ENCODE assay signal across 8 mouse cellular contexts in genomic region chr15:98953401-98954356, GRCm38 (mm10). TPM values are rescaled to one million over a fixed set of nuclear protein-coding genes. Genes with fewer than 3 reads are reported as not detected.
DNase-seq lines count a peak whose midpoint lies in the region; ATAC-seq and TF ChIP-seq lines count a peak whose summit lies in the region.

TSS of gene Gm49450 (minus strand) at chr15:98953551.
TSS of gene Tuba1a (minus strand) at chr15:98953703.

- ATAC-seq in heart, embryonic 11.5 days (replicated peaks; ENCODE audit: insufficient number of reproducible peaks, low FRiP score, low TSS enrichment): peak; percentile 97
- peak; percentile 98 for ATAC-seq in kidney, embryonic 15.5 days (replicated peaks; ENCODE audit: low FRiP score)

- H3K9me3 ChIP-seq in erythroblast, embryonic 14.5 days (ENCODE audit: control insufficient read depth, low read length): no peaks in the 10 kb centered on the region
- no peaks in the 10 kb centered on the region for H3K9me3 ChIP-seq in heart, embryonic 11.5 days (replicated peaks; ENCODE audit: control insufficient read depth, low read length)
- H3K9me3 ChIP-seq in kidney, embryonic 15.5 days (replicated peaks): no peaks in the 10 kb centered on the region

- peak within 1 kb of the TSS; percentile 99 for H3K27ac ChIP-seq in heart, embryonic 11.5 days (ENCODE audit: low read depth, low read length)
- peak within 1 kb of the TSS; percentile 94 for H3K27ac ChIP-seq in kidney, embryonic 15.5 days

- H3K4me1 ChIP-seq in erythroblast, embryonic 14.5 days (ENCODE audit: control insufficient read depth): peaks cover 19% of the 10 kb centered on the region
- H3K4me1 ChIP-seq in heart, embryonic 11.5 days (ENCODE audit: control insufficient read depth, insufficient read depth, low read length): peaks cover 13% of the 10 kb centered on the region
- peaks cover 18% of the 10 kb centered on the region for H3K4me1 ChIP-seq in kidney, embryonic 15.5 days

- H3K4me3 ChIP-seq in erythroblast, embryonic 14.5 days (replicated peaks): peak within 1 kb of the TSS; percentile 71
- peak within 1 kb of the TSS; percentile 91 for H3K4me3 ChIP-seq in heart, embryonic 11.5 days (ENCODE audit: low read depth, low read length)
- peak within 1 kb of the TSS; percentile 79 for H3K4me3 ChIP-seq in kidney, embryonic 15.5 days (replicated peaks)

- no peak for TF ChIP-seq CTCF in brain, embryonic 14.5 days (IDR thresholded peaks at IDR 0.05; ENCODE audit: borderline replicate concordance, extremely low read depth, insufficient read depth, insufficient read length)

- H3K4me2 ChIP-seq in heart, embryonic 11.5 days: peak within 1 kb of the TSS; percentile 70
- H3K4me2 ChIP-seq in kidney, embryonic 15.5 days: peak within 1 kb of the TSS; percentile 61

- peak; percentile 98 for DNase-seq in CD4-positive helper T cell, adult 2 months (ENCODE audit: low read depth, low spot score)
- DNase-seq in brain, embryonic 14.5 days (ENCODE audit: low read depth): peak; percentile 100
- DNase-seq in liver: peak; percentile 82
- peak; percentile 71 to 82 for DNase-seq in monocyte, adult 2 months (ENCODE audit: low read depth in 1 of 2, low spot score in 2 of 2)
- DNase-seq in spleen, postnatal 36 days (ENCODE audit: low spot score in 2 of 2): peak; percentile 95

- 7% methylated on average over 28 of the region's 28 CpGs for WGBS in heart, embryonic 11.5 days (ENCODE audit: insufficient replicate concordance)
- 5% methylated on average over 28 of the region's 28 CpGs for WGBS in kidney, embryonic 15.5 days

- peak within 1 kb of the TSS; percentile 99 for H3K9ac ChIP-seq in heart, embryonic 11.5 days (ENCODE audit: low read depth, low read length)
- H3K9ac ChIP-seq in kidney, embryonic 15.5 days: peak within 1 kb of the TSS; percentile 85

- H3K36me3 ChIP-seq in erythroblast, embryonic 14.5 days (ENCODE audit: control insufficient read depth): peaks cover 2% of the 10 kb centered on the region; the same call in 1 of the 2 replicates
- H3K36me3 ChIP-seq in heart, embryonic 11.5 days (ENCODE audit: control insufficient read depth, insufficient read depth, low read length): no peaks in the 10 kb centered on the region
- H3K36me3 ChIP-seq in kidney, embryonic 15.5 days: peaks cover 16% of the 10 kb centered on the region

- peak; percentile 96; the same call in 1 of the 2 replicates for TF ChIP-seq POLR2A in brain, embryonic 14.5 days (IDR thresholded peaks at IDR 0.05; ENCODE audit: borderline replicate concordance, extremely low read depth, insufficient read depth, insufficient read length, poor library complexity, severe bottlenecking)

- peaks cover 41% of the 10 kb centered on the region for H3K27me3 ChIP-seq in erythroblast, embryonic 14.5 days (ENCODE audit: control insufficient read depth)
- H3K27me3 ChIP-seq in heart, embryonic 11.5 days (ENCODE audit: control insufficient read depth, insufficient read depth, low read length): no peaks in the 10 kb centered on the region
- H3K27me3 ChIP-seq in kidney, embryonic 15.5 days: no peaks in the 10 kb centered on the region

RNA-seq across cellular contexts. Expression of gene Gm49450, which starts in this region (rescaled TPM):
- 136 and 183 TPM in 2 replicates for polyA plus RNA-seq in brain, embryonic 14.5 days (2012; rRNA removed)
- not detected in 2 replicates for polyA plus RNA-seq in erythroblast, embryonic 14.5 days (2012)
- polyA plus RNA-seq in heart, embryonic 11.5 days (2014; fragmentation: Nextera tagmentation; extraction: Ambion mirVana): not detected in 2 replicates
- not detected in 2 replicates for polyA plus RNA-seq in kidney, embryonic 15.5 days (2015; fragmentation: Nextera tagmentation; extraction: Ambion mirVana)

RNA-seq across cellular contexts. Expression of gene Tuba1a, which starts in this region (rescaled TPM):
- polyA plus RNA-seq in brain, embryonic 14.5 days (2012; rRNA removed): 11,216 and 14,471 TPM in 2 replicates
- polyA plus RNA-seq in erythroblast, embryonic 14.5 days (2012): 4.0 and 13.4 TPM in 2 replicates
- 1,237 and 1,376 TPM in 2 replicates for polyA plus RNA-seq in heart, embryonic 11.5 days (2014; fragmentation: Nextera tagmentation; extraction: Ambion mirVana)
- polyA plus RNA-seq in kidney, embryonic 15.5 days (2015; fragmentation: Nextera tagmentation; extraction: Ambion mirVana): 854 and 1,029 TPM in 2 replicates

Comparison
In these comparisons a context has a peak if more than half of its experiments do, and no peak if none do; other contexts are left out.
1. Peak in every context shown above with its lines: DNase-seq, ATAC-seq, H3K4me3 ChIP-seq and H3K27ac ChIP-seq.
2. RNA of gene Gm49450 (polyA plus RNA-seq): 136 to 183 TPM in brain, embryonic 14.5 days; not detected in erythroblast, embryonic 14.5 days, not detected in heart, embryonic 11.5 days and not detected in kidney, embryonic 15.5 days; every median in the first group is over 100 times any median in the second.
3. RNA of gene Tuba1a (polyA plus RNA-seq): 11,216 to 14,471 TPM in brain, embryonic 14.5 days, 1,237 to 1,376 TPM in heart, embryonic 11.5 days and 854 to 1,029 TPM in kidney, embryonic 15.5 days; 4.0 to 13.4 TPM in erythroblast, embryonic 14.5 days; every median in the first group is over 10 times any median in the second.